Mouse (Mus musculus): ENCODE measurements around the gene Cyp4b1.
"Not testable (repeated sequence)": the region's sequence is repeated elsewhere in the genome, so short reads cannot be mapped to it uniquely, and the experiment has no call there.

Cyp4b1 gene

GRCm38 (mm10) chr4:115647580-115647979, at the start of gene Cyp4b1:
Gene Cyp4b1, minus strand, starts transcription at chr4:115647723.
- no peak for DNase-seq (ENCODE audit: low spot score)

- no peak for DNase-seq (ENCODE audit: low spot score)
These were observed 38.8 kb upstream of the Cyp4b1 start for GRCm38 (mm10) chr4:115686299-115686698.

GRCm38 (mm10) chr4:115659190-115659589, 11.7 kb upstream of the Cyp4b1 start:
- DNase-seq (ENCODE audit: low spot score): no peak

GRCm38 (mm10) chr4:115657867-115658249, 10.3 kb upstream of the Cyp4b1 start:
- no peak for DNase-seq (ENCODE audit: low spot score)

- peak; percentile 8 for DNase-seq (ENCODE audit: low spot score)
These were observed 9.8 kb upstream of the Cyp4b1 start for GRCm38 (mm10) chr4:115657104-115657866.

- DNase-seq (ENCODE audit: low spot score): not testable (repeated sequence)
These were observed 9.0 kb upstream of the Cyp4b1 start for GRCm38 (mm10) chr4:115656535-115656922.

GRCm38 (mm10) chr4:115655841-115656534, 8.5 kb upstream of the Cyp4b1 start:
- not testable (repeated sequence) for DNase-seq (ENCODE audit: low spot score)

GRCm38 (mm10) chr4:115650866-115651265, 3.3 kb upstream of the Cyp4b1 start:
- DNase-seq (ENCODE audit: low spot score): no peak

GRCm38 (mm10) chr4:115649344-115649743, 1.8 kb upstream of the Cyp4b1 start:
- DNase-seq (ENCODE audit: low spot score): no peak

GRCm38 (mm10) chr4:115648752-115649151, 1.2 kb upstream of the Cyp4b1 start:
- no peak for DNase-seq (ENCODE audit: low spot score)

- DNase-seq (ENCODE audit: low spot score): no peak
These were observed 2.2 kb downstream of the Cyp4b1 start for GRCm38 (mm10) chr4:115645371-115645770.

GRCm38 (mm10) chr4:115642967-115643754, 4.4 kb downstream of the Cyp4b1 start:
- DNase-seq (ENCODE audit: low spot score): no peak

- DNase-seq (ENCODE audit: low spot score): not testable (repeated sequence)
These were observed 22.0 kb downstream of the Cyp4b1 start for GRCm38 (mm10) chr4:115625560-115625959.

GRCm38 (mm10) chr4:115614005-115614404, 33.5 kb downstream of the Cyp4b1 start:
- DNase-seq (ENCODE audit: low spot score): no peak

GRCm38 (mm10) chr4:115600611-115601010, 46.9 kb downstream of the Cyp4b1 start, which contains the start of gene Cyp4a32:
Gene Cyp4a32, plus strand, starts transcription at chr4:115600969.
- not testable (repeated sequence) for DNase-seq (ENCODE audit: low spot score)

GRCm38 (mm10) chr4:115596824-115597336, 50.6 kb downstream of the Cyp4b1 start:
- no peak for DNase-seq (ENCODE audit: low spot score)

- DNase-seq (ENCODE audit: low spot score): no peak
These were observed 51.2 kb downstream of the Cyp4b1 start for GRCm38 (mm10) chr4:115596357-115596756.

- DNase-seq (ENCODE audit: low spot score): no peak
These were observed 64.5 kb downstream of the Cyp4b1 start for GRCm38 (mm10) chr4:115583036-115583435.

- DNase-seq (ENCODE audit: low spot score): no peak
These were observed 71.7 kb downstream of the Cyp4b1 start for GRCm38 (mm10) chr4:115575776-115576175.

GRCm38 (mm10) chr4:115575255-115575654, 72.3 kb downstream of the Cyp4b1 start:
- no peak for DNase-seq (ENCODE audit: low spot score)

Data from layer of hippocampus, adult 11-12 months (tissue).